ENCODE assay signal across 16 mouse cellular contexts in genomic region chr19:53805063-53805462, GRCm38 (mm10).
"Had no signal": no experiment of that assay in that cellular context is flagged by ENCODE, and none has a peak within 500 bp of the region (broad histone marks: within the 10 kb centered on the region; RNA-seq: fewer than 3 reads in every experiment).

No protein-coding gene starts in this region.

- ATAC-seq: lung, postnatal 0 days; midbrain, embryonic 13.5 days; midbrain, embryonic 15.5 days had no signal

- DNase-seq: lung, postnatal 14 days; lung, postnatal 36 days; right cerebral cortex, postnatal 14 days; thymus, adult 2 months; thymus, postnatal 25 days; thymus, postnatal 4 days had no signal

- H3K36me3 ChIP-seq: lung, embryonic 15.5 days; midbrain, embryonic 13.5 days; midbrain, embryonic 15.5 days; neural tube, embryonic 12.5 days; stomach, embryonic 15.5 days had no signal

- H3K9ac ChIP-seq: lung, embryonic 15.5 days; midbrain, embryonic 13.5 days; midbrain, embryonic 15.5 days; neural tube, embryonic 12.5 days; stomach, embryonic 15.5 days had no signal

- H3K4me3 ChIP-seq: lung, embryonic 15.5 days; megakaryocyte, embryonic 14.5 days; midbrain, embryonic 13.5 days; midbrain, embryonic 15.5 days; neural tube, embryonic 12.5 days; stomach, embryonic 15.5 days had no signal

- H3K27me3 ChIP-seq: lung, embryonic 15.5 days; megakaryocyte, embryonic 14.5 days; midbrain, embryonic 13.5 days; midbrain, embryonic 15.5 days; neural tube, embryonic 12.5 days; stomach, embryonic 15.5 days had no signal

- H3K4me2 ChIP-seq: lung, embryonic 15.5 days; midbrain, embryonic 11.5 days; midbrain, embryonic 13.5 days; midbrain, embryonic 15.5 days; neural tube, embryonic 12.5 days; stomach, embryonic 15.5 days had no signal

- H3K27ac ChIP-seq: lung, embryonic 15.5 days; macrophage; midbrain, embryonic 13.5 days; midbrain, embryonic 15.5 days; neural tube, embryonic 12.5 days; stomach, embryonic 15.5 days; stomach, postnatal 0 days had no signal

- H3K9me3 ChIP-seq: lung, embryonic 15.5 days; megakaryocyte, embryonic 14.5 days; midbrain, embryonic 13.5 days; midbrain, embryonic 15.5 days; neural tube, embryonic 12.5 days; stomach, embryonic 15.5 days had no signal

- H3K4me1 ChIP-seq: neural tube, embryonic 12.5 days had no signal
